Mouse (Mus musculus): ENCODE data around the gene Clmn.
"Not testable (repeated sequence)": the region's sequence is repeated elsewhere in the genome, so short reads cannot be mapped to it uniquely, and the experiment has no call there.

The Clmn gene

DNA sequence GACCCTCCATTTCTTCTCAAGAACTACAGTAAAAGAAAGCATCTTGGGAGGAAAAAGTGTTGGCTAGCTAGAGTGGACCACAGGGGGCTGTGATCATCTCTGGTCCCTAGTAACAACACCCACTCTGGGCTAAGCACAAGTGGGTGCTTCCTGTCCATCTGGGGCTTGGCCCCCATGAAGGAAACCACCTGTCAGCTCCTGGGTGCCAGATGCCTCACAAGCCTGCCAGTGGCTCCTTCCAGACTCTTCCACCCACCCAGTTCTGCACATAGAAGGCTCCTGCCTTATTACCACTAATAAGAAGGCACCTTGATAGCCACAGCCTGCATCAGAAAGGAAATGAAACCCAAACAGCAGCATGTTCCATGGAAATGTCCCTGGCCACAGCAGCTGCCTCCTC is 26.4 kb downstream of the Clmn start:
- in situ Hi-C loops (cut with MboI, MseI) = no loop called here

DNA sequence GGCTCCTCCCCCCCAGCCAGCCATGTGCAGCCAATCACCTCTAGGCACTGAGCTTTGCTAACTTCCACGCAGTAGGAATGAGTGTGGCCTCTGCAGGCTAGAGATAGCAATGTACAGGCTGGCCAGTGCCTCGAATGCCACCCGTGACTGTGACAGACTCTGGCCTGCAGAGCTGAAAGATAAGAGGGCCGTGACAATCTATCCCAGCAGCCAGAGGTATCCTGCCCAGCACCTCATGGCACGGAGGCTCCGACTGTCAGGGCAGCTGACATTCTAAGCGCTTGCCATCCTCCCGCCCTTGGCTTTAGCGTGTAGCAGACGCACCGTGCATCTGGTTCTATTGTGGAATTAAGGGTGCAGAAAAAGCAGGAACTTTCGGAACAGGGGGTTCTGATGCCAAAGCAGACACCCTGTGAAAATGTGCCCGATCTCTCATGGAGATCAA is 26.9 kb downstream of the Clmn start:
- in situ Hi-C loops (cut with MboI, MseI) = no loop called here

DNA sequence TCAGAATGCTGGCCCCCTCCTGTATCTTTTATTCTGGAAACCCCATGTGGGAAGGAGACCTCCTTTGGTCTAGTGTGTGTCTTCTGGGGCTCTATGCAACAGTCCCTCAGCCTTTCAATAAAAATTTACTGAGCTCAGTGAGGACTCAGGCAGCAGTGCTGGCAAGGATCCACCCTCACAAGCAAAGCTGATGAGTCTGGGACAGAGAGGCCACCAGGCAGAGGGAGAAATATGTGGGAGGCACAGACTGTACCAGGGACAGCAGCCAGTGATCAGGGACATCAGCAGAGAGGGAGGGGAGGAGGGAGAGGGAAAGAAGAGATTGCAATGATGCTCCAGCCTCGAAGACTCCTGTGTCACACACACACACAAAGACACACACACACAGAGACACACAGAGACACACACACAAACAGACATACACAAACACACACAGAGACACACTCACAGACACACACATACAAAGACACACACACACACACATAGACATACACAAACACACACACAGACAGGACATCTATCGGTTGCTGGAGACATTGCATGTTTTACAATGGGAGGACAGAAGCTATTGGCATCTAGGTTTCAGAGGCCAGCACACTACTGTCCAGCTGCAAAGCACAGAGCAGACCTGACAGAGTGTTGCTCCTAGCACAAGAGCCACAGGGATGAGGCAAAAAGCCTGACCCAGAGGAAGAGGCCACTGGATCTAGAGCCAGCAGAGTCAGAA is 27.6 kb downstream of the Clmn start:
- in situ Hi-C loops (cut with MboI, MseI) = no loop called here

DNA sequence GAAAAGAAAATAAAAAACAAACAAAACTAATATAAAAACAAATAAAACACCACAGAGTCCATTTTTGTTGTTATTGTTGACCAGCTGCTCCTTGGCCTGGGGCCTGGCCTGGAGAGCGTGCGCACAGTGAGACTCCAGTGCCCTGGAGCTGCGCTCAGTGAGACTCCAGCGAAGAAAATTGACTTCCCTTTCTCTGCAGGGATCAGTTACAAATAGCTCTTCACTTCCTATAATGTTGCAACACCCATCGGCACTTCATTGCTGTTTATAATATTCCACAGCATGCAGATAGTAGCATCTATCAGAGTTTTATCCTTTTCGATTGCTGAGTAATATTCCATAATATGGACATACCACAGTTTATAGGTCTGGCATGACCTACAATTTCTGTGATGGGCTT is 28.6 kb downstream of the Clmn start:
- in situ Hi-C loops (cut with MboI, MseI) = no loop called here

DNA sequence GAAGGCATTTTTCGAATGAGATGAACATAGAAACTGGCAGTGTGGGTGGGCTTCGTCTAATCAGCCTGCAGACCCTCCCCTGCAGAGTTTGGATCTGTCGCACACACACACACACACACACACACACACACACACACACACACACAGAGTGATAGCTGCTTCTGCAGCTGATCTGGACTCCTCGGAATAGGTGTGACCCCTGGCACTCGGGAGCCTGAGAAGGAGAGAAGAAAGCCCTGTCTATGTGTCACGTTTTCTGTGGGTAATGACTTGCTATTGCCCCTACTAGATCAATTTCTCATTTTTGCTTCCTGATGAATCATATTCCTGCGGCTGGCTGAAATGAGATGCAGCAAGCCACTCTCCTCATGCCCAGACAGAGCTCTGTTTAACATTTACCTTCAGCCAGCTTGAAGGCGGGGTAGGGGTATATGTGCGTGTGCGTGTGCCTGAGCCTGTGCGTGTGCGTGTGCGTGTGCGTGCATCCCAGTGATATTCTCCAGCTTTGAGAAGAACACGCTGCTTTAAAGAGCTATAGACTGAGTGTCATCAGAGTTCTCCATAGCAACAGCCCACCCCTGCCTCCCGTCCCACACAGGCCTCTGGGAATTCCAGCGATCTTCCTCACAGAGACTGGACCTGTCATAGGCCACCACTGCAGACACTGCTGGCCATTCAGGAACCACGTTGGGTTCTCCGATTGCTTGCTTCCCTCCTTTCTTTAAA is 29.3 kb downstream of the Clmn start:
- in situ Hi-C loops (cut with MboI, MseI) = no loop called here

DNA sequence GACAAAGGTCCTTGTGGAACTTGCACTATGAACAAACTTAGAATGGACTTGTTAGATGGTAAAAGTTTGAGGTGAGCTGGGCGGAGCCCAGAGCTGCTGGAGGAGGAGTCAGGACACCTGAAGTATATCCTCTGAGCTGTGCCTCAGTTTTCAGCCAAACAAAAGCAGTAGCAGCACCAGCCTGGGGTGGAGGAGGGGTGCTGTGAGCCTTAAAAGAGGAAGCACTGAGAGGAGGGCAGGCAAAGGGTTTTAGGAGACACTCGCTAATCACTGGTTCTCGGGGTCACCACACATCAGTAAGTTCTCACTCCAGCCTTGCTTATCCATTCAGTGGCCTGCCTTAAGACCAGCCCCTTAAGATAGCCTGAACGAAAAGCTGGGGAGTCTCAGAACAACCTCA is 30.1 kb downstream of the Clmn start:
- in situ Hi-C loops (cut with MboI, MseI) = no loop called here

DNA sequence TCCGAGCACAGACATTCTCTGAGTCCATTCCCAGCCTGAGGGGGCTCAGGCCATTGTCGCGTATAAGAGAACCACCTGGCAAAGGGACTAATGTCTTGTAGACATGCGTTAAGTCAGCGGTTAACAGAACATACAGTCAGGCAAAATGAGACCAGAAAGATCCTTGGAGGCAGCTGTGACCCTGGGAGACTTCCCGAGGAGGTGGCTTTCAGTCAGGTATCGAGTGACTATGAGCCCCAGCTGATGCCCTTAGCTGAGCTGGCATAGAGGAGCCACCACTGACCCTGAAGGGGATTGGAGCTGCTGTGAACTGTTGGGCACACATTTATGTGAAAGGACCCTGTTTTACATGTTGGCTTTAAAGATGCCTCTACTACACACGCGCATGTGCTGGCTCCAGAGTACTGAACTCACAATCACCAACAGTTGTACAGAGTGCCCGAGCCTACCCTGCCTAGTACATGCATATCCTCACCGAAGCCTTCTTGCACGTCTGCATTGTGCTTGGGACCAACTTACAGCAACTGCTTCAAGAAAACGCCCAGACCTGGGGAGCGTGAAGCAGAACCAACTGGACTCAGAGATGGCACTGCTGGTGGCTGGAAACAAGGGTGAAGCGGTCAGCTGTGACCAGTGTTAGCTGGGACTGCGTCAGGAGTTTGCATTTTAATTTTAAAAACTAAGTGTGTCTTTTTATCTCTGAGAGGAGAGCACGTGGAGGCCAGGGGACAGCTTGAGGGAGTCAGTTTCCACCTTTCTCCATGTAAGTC is 34.0 kb downstream of the Clmn start:
- in situ Hi-C loops (cut with MboI, MseI) = no loop called here

DNA sequence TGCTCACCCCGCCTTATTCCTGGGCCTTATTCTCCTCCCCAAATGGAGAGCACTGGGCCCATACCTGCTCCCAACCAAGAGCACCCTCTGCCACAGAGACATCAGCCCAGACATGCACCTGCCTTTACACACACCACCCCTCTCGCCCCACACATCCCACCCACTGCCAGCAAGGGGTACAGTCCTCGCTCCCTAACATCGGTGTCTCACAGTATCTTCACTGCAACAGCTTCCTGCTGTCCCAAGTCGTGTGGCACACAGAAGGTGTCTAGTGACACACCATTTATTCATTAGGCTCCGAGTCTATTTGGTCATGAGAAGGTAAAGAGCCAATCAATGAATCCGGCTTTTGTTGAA is 34.6 kb downstream of the Clmn start:
- in situ Hi-C loops (cut with MboI, MseI) = no loop called here

DNA sequence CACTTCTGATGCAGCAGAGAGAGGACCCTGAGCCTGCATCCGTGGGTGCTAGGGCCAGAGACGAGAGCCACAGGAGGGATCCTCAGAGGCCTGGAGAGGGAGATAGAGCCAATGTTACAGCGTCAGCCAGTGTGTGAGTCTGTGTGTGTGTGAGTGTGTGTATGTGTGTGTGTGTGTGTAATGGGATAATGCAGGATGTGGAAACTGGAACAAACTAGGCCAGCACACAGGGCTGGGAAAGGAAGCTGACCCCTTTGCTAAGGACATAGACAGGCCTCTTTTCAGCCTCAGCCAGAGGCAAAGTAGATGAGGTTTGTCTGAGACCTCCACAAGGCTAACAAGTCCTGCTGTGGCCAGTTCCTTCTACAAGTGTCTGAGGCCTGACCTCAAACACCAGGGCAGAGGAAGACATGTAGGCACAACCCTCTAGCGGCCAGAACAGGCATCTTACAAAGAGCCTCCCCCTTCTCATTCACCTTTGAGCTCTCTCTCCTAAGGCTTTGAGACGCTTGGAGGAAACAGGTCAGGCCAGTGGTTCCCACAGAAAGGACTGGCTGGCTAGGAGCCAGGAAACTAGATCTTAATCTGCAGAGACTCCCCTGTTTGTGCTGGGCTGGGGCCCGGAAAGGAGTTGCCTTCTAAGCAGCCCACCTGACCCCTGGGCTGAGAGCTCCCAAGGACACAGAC is 35.1 kb downstream of the Clmn start:
- in situ Hi-C loops (cut with MboI, MseI) = no loop called here

DNA sequence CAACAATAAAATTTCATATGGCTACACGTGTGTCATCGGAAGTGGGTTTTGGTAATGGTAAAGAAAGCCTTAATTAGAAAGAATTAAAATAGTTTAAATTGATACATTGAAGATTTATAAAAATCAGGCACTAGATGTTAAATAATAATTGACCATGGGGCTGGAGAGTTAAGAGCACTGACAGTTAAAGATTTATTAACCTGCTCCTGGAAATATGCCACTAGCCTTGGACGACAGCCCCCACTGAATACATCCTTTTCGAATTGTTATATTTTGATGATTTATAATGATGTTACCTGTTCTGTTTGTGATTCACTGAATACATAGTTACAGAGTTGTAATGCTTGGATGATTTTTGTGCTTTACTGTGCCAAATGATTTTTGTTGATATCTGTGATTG is 35.9 kb downstream of the Clmn start:
- in situ Hi-C loops (cut with MboI, MseI) = not testable (repeated sequence)

DNA sequence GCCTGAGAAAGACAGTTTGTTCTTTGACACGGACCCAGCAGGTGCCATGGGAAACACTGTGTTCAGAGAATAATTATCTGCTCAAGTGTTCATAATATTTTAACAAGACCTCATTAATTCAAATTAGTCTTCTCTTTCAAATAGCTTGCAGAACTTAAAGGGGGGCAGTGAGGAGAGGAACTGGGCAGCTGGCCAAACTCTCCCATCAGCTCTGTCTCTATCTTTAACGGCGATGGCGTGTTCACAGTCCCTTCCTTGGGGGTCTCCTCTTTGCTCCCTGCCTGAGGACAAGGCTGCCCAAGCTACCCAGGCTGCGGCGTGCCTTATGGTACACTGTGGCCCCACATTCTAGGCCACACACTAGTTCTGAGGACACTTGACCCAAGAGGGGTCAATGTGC is 37.2 kb downstream of the Clmn start:
- in situ Hi-C loops (cut with MboI, MseI) = no loop called here

DNA sequence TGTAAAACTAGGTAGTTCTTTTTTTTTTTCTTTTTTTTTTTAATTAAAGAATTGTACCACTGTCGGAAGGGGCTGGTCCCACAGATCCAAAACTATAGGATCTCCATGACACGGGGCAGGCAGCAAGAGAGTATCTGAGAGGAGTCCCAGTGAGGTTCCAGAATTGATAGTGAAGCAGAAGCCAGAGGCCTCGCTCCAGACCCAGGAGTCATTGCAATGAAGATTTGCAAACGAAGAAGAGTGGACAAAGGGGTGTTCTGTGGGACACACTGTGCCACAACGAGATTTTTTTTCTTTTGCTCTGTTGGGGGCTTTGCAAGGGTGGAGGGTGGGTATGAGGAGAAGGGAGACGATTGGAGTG is 40.0 kb downstream of the Clmn start:
- in situ Hi-C loops (cut with MboI, MseI) = no loop called here

DNA sequence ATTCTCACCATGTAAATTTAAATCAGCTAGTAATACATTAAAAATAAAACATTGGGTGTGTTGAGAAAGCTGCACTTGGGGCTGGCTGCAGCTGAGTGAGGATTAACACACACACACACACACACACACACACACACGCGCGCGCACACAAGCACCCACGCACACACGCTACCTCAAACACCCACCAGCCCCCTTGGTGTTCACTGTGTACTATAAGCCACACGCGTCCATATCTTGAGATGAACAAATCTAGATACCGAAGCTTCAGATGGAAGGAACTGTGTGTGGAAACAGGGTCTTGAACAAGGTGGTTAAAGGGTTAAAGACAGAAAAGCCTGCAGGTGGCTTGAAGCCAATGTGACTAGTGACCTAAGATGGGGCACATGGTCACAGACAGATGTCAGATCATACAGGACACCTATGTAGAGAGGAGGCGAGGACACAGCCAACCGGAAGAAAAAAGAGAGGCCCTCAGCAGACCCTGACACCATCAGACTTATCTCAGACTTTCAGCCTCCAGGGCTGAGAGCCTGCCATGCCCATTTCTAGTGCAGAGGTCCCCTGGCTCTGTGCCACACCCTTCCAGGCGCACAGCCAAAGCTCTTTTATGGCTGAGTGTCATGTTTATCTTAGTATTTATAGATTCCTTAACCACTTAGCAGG is 40.5 kb downstream of the Clmn start:
- in situ Hi-C loops (cut with MboI, MseI) = no loop called here

DNA sequence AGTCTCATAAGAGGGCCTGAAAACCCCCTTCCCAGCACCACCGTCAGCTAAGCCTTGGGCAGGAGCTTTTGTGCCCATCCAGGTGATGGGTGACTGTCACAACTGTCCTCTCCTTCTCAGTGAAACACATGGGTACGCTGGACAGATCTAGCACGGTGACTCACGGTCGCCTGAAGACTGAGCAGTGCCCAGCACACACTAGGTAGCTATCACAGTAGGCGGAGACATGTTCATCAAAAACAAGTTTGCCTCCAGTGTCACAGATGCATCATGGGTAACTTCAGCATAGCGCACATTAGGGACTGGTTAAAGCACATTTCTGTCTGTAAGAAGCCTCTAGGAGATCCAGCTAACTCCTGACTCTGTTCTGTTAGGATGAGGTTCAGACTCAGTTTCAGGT is 41.2 kb downstream of the Clmn start:
- in situ Hi-C loops (cut with MboI, MseI) = no loop called here

DNA sequence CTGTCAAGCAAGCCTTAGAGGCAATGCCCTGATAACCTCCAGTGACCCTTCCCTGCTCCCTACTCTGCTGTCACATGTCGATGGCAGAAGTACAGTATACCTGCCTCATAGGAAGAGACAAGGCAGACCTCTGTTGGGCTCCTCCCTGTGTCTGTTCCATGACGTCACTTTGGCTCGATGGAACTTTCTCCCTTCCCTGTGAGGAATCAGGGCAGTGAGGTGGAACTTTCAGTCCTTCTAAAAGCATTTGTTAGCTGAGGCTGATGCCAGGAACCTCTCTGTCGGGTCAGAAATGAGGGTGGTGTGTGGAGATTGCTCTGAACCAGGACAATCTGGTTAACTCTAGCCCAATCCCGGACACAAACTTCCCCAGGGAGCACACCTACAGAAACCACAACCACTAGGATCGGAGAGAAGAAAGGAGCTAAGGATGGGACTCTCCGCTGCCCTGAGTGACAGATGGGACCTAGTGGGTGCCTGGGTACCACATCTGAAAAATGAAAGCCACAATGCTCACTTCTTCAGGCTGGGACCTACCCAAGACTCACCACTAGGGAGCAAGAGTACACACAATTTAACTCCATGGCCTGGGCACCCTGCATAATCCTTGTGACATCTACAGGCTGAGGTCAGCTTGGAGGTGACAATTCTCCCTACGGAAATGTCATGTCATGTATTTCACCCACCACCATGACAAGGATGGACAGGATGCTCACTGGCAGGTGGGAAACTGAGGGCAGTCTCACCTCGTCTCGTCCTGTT is 41.9 kb downstream of the Clmn start:
- in situ Hi-C loops (cut with MboI, MseI) = no loop called here

DNA sequence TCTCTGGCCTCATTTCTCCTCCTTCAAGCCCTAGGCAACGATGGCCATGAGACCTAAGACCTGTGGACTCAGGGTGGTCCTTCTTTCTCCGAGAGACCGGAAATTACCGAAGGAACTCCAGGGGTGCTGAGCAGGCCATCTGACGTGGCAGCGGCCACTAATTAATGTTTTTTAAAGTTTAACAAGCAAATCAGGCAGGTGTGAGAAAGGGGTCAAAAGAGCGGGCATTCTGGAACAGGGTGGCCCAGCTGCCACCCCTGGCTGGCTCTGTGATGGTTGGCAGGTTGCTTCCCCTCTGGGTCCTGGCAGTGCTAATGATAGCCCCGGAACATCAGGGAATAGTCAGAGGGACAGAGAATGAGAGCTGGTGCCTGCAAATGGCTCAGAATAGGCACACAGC is 42.7 kb downstream of the Clmn start:
- in situ Hi-C loops (cut with MboI, MseI) = no loop called here

DNA sequence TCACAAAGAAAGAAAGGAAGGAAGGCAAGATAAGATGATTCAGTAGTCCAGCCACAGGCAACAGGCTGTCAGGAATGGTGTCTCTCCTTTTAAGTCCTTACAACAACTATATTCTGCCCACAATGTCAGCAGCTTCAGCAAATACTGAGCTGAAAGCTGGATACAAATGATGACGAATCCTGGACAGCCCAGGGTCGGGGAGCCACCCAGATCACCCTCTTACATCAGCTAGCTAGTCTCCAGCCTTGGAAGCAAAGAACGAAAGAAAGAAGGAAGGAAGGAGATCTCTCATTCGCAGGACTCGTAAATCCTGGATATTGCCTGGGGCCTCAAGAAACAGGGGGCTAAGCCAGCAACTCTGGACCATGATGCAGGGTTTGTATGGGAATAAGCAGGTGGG is 44.8 kb downstream of the Clmn start:
- in situ Hi-C loops (cut with MboI, MseI) = no loop called here

DNA sequence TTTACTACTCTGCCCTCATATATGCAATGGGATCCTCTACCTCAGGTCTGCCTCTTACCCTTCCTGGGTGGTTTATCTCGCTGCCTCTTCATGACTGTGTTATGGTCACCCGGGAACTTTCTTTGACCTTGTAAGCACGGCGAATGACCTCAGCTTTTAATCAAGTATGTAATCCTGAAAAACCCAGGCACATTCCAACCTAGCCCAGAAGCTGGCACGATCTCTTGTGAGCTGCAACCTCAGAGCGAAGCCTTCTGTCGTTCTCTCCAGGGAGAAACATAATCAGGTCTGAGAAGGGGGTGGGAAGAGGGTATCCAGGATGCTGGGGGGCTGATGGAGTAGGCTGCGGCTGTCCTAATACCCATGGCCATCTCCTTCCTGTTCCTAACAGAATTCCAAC is 45.8 kb downstream of the Clmn start:
- in situ Hi-C loops (cut with MboI, MseI) = no loop called here

DNA sequence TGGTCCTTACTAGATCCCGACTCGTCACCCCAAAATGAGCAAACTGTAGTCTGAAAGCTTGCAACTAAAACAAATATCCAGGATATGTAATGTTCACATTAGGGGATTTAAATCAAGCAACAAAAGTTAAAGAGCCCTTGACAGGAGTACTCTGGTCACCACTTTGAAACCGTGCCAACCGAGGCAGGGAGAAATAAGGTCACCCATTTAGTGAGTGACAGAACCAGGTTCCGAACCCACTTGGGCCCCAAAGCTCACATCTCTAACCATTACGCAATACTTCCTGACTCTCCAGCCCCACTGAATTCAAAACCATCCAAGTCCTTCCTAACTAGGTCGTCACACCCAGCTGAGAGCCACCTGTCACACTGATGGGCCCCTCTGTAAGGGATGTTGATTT is 46.8 kb downstream of the Clmn start:
- in situ Hi-C loops (cut with MboI, MseI) = no loop called here

DNA sequence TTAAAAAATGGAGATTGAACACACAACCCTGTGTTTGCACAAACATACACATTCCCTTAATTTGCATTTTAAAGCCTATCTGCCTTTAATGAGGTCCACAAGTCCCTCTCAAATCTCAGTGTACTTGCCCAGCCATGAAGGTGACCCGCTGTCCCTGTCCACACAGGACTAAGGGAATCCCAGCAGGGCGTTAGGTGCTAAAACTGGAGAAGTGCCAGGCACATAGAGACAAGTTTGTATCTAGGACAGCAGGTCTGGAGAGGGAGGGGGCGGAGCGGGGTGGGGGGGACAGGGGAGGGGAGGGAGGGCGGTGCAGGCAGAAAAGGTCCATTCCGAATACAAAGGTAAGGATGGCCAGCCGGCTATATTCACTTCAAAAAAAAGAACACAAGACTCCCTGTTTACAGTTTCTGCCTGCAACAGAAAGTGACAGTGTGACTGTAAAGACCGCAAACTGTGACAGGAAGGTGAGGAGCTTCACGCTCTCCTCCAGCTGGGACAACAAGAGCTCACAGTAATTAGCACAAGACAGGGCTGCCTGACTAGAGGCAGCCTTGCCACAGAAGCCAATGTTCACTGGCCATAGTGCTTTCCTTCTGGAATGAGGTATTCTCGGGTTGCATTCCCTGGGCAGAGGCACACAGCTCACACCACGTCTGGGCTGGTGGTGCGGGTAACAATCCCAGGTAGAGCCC is 47.6 kb downstream of the Clmn start:
- in situ Hi-C loops (cut with MboI, MseI) = no loop called here

Measured in regulatory T cell (primary cell).